Mouse (Mus musculus): ENCODE data around the gene Ppp6r1. TPM values are rescaled to one million over a fixed set of nuclear protein-coding genes. Genes with fewer than 3 reads are reported as not detected.
A peak's percentile ranks its signal among the peaks of the same experiment; 100 is the strongest.

The Ppp6r1 gene
- polyA plus RNA-seq, 1 experiment from 2014 or later, result 23.8 TPM

- DNase-seq (ENCODE audit: low spot score), result peak; percentile 48
Observed at GRCm38 (mm10) chr7:4658128-4658907, 501 bp downstream of the Ppp6r1 start.

- DNase-seq (ENCODE audit: low spot score), result peak; percentile 15
Observed at GRCm38 (mm10) chr7:4657521-4658127, 1.2 kb downstream of the Ppp6r1 start.

- DNase-seq (ENCODE audit: low spot score), result no peak
Observed at GRCm38 (mm10) chr7:4656818-4657217, 2.0 kb downstream of the Ppp6r1 start.

DNA sequence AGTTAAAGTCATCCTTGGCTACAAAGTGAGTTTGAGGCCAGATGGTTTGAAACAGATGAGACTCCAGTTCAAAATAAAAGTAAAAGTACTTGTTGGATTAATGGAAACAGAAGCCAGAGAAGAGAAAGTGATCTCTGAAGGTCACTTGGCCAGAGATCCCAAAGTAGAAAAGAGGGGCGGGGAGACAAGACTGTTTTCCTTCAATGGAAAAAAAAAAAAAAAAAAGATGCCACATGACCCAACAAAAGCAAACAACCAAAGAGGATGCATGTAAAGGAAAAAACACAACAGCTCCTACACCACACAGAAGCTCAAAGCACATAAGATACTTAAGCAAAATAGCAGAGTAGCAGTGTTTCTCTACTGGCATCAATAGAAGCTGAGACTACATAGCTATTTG lies 2.9 kb downstream of the Ppp6r1 start:
- DNase-seq (ENCODE audit: low spot score), result no peak

- peak; percentile 75 for DNase-seq (ENCODE audit: low spot score)
Observed at GRCm38 (mm10) chr7:4655393-4655792, 3.4 kb downstream of the Ppp6r1 start.

DNA sequence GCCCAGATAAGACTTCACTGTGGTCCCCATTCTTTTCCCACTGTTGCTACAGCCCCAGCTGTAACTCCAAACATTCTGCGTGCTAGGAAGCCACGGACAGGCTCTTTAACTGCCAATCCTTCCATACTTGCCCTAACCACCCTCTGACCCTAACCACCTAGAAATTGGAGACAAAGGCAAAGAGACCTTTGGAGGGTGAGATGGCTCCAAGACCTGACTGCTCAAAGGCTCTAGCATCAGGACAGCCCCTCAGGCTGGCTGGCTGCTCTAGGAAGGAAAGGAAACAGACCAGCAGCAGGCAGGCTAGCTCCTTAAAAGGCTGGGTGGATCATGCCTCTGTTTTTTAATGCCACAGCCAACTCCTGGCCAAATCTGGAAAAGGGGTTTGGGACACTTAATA lies 4.6 kb downstream of the Ppp6r1 start:
- DNase-seq (ENCODE audit: low spot score), result peak; percentile 24

DNA sequence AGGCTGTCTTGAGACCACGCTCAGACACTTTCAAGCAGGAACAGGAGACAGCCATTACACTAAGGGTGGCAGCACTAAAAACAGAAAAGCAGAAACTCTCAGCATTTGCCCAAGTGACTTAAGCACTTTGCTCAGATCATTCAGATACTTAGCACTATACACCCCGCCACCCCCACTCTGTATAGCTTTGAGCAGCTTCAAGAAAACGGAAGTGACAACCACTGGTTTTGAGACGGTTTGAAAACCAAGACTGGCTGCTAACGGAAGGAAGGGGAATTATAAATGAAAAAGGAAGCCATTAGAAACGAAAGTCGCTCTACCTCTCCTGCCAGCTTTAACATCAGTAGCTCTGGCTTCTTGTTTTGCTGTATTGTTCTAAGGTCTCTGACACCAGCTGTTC lies 5.0 kb downstream of the Ppp6r1 start:
- peak; percentile 91 for DNase-seq (ENCODE audit: low spot score)

DNA sequence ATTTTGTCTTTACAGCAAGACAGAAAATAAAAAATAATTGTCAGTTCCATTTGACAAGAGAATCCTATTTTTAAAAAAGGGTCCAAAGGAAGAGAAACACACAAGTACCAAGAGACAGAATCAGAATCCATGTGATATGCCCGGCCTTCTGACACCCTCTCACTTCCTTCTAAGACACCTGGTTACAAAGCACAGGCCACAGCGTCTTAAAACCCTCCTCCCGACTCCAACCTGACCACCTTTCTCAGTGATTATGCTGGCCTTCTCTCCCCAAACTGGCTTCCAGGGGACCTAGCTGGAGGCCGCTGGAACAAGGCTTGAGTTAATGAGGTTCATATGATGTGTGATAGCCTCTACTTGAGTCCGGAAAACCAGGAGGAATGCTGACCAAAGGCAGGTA lies 5.5 kb downstream of the Ppp6r1 start:
- DNase-seq (ENCODE audit: low spot score), result peak; percentile 26

DNA sequence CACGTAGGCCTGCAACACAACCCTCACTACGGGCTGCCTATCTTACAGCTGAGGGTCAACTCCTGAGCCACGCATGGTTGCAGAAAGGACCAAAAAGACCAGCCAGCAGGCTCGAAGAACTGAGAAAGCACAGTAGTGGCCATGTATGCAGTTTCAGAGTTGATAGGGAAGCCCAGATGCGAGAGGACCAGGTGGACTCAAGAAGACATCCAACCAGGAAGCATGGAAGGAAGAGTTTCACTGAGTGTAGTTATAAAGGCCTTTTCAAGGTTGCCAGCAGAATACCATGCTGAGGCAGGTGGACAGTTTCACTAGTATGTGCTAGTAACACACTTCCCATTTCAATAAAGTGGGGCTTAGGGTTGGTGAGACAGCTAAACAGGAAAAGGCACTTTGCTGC lies 6.1 kb downstream of the Ppp6r1 start:
- no peak for DNase-seq (ENCODE audit: low spot score)

GRCm38 (mm10) chr7:4651581-4651980 lies 7.2 kb downstream of the Ppp6r1 start:
- peak; percentile 68 for DNase-seq (ENCODE audit: low spot score)

GRCm38 (mm10) chr7:4647992-4648391 lies 10.8 kb downstream of the Ppp6r1 start:
- DNase-seq (ENCODE audit: low spot score), result no peak

DNA sequence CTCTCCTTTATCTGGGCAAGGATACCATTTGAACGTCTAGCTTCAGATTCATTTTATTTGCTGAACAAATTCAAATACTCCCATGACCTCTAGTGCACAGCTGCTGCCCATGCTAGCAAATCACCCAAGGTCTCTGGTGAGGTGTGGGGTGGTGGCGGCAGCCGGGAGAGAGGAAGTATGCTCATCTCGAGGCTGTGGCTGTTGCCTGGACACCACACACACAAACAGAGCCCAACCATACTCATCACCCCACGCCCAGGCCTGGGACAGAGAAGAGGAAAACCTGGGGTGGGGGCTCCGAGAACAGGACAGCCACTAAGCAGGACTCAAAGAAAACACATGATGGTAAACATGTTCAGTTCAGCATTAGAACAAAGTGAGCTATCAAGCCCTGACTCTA lies 11.5 kb downstream of the Ppp6r1 start:
- DNase-seq (ENCODE audit: low spot score), result no peak

DNA sequence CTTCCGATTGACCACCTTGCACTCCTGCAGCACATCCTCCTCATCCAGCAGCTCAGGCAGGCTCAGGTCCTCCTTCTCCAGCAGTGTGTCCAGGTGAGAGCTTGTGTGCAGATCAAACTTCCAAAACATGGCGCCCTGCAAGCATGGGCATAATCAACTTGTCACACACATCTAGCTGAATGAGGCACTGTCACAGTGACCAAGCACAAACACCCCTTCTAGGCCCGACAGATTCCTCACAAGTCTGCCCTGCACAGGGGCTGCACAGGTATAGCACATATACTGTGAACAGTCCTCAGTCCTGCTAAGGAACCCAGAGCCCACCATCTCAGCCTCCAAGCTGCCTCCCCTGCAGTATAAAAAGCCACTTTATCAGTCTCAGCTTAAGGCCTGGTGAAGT lies 12.0 kb downstream of the Ppp6r1 start:
- no peak for DNase-seq (ENCODE audit: low spot score)

DNA sequence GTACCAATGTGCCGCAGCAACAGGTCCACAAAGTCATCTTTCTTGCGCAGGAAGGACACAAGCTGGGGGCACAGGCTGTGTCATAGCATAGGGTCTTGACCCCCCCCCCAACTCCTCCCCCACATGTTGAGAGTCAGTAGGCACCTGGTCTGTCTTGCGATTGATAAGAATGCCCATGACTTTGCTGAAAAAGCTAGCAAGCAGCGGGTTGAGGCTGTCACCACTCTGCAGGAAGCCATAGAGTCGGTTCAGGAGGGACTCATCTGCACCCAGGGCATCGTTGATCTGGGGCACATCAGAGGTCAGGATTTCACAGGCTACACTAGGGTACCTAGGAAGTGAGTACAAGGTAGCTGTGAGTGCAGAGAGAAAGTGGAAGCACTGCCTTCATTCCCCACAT lies 15.6 kb downstream of the Ppp6r1 start:
- no peak for DNase-seq (ENCODE audit: low spot score)

DNA sequence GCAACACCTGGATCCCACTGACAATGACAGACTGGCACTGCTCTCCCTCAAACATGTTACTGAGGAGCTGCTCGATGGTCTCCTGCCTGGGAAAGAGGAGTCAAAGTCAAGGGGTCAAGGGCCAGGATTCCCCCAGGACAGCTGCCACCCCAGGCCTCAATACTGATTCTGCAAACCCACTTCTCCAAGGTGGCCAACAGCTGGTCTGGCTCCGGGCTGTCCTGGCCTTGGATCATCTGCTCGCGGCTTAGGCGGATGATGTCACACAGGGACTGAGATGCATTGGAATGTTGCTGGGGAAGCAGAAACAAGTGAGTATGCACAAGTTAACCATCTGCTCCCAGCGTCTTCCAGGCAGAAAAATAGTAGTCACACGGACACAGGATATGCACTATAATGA lies 16.9 kb downstream of the Ppp6r1 start:
- DNase-seq (ENCODE audit: low spot score), result no peak

DNA sequence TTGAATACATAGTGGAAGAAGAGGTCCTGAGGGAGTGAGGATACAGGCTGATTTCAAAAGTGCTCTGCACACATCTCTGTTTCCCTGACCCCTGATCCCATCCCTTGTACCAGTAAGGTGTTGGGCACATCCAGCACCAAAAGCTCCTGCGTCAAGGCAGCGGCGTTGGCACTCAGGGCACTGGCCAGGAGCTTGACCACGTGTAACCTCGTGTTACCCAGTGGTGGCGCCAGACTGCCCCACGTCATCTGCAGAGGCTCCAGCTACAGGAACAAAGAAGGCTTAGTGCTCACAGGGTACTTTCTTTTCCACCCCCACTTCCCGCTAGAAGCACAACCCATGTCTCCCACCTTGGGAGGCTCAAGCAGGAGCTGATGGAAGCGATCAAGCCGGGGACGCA lies 17.7 kb downstream of the Ppp6r1 start:
- DNase-seq (ENCODE audit: low spot score), result no peak

- DNase-seq (ENCODE audit: low spot score), result no peak
Observed at GRCm38 (mm10) chr7:4636179-4636578, 22.6 kb downstream of the Ppp6r1 start.

DNA sequence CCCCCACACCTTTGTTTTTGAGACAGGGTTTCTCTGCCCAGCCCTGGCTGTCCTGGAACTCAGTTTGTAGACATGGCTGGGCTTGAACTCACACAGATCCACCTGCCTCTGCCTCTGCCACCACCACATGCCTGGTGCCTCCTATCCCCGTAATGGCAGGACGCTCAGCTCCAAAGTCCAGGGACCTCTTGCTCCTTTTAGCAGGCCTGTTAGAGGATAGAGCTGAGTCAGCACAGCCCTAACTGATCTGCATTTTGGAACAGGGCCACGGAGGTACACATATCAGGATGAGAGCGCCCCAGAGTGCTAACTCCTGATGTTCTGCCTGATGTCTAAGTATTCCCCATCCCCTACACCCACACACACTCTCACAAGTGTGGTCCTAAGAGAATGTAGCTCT lies 27.8 kb downstream of the Ppp6r1 start, which contains the start of gene Tmem86b:
Tmem86b (minus strand) TSS at position 392 of the 400 bp plus-strand sequence.
- no peak for DNase-seq (ENCODE audit: low spot score)

DNA sequence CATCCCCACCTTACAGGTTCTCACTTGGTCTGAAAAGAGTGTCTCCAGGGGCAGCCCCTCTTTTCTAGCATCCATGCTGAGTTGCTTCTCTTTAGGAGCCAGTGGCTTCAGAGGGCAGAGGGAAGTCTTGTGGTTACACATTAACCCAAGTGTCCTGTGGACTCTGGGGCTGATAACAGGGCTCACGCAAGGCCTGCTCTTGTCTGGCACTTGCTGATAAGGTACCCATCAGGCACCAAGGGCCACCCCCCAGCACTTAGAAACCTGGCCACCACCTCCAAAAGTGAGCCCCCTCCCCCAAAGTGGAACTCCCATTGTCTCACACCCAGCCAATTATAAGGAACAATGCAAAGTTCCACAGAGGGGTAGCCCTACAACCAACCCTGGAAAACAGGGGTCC lies 28.6 kb downstream of the Ppp6r1 start:
- DNase-seq (ENCODE audit: low spot score), result no peak

- no peak for DNase-seq (ENCODE audit: low spot score)
Observed at GRCm38 (mm10) chr7:4629586-4629985, 29.2 kb downstream of the Ppp6r1 start.

DNA sequence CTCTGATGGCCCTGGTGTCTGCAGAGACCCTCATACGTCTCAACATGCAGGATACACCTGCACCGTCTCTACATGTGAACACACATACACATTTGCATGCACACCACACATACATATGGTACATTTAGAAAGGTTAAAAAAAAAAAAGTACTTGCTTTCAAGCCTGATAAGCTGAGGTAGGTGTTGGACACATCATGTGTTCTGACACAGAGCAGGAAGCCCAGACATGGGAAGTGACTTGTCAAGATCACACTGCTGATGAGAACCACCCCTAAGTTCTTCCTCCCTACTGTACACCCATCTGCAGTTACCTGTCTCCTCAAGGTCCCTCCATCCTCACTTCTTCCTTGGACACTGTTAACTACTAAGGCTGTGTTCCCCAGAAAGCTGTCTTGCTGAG lies 32.9 kb downstream of the Ppp6r1 start:
- no peak for DNase-seq (ENCODE audit: low spot score)

DNA sequence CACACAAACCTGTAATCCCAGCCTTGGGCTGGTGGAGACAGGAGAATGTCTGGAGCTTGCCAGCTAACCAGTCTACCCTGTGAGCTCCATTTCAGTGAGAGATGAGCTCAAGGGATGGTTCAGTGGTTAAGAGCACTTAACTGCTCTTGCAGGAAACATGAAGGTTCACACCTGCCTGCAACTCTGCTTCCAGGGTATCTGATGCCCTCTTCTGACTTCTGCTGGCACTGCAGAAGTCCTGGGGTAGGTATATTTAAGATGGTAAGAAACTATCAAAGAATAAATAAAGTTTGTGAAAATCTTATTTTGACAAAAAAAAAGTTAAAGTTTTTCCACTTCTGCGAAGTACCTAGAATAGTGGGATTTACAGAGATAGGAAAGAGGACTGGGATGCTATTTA lies 34.5 kb downstream of the Ppp6r1 start:
- DNase-seq (ENCODE audit: low spot score), result peak; percentile 42

DNA sequence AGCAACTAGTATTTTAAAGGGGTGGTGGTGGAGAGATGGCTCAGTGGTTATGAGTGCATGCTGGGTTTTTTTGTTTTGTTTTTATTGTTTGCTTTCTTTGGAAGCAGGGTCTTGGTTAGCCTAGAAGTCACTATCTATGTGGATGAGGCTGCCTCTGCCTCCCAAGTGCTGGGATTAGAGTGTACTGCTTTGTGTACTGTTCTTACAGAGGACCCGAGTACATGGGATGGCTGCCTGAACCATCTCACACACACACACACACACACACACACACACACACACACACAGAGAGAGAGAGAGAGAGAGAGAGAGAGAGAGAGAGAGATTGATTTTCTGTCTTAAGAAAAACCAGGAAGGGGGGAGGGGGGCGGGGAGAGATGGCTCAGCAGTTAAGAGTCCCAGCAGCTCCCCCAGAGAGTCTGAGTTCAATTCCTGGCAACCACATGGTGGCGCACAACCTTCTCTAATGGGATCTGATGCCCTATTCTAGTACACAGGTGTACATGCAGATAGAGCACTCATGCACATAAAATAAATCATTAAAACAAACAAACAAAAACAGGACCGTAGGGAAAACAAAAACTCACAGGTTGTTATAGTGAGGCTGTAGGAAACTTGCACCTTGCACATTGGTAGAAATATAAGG lies 35.2 kb downstream of the Ppp6r1 start:
- DNase-seq (ENCODE audit: low spot score), result peak; percentile 75
